Mouse (Mus musculus): Measurements from ENCODE around the gene Prim1. TPM values are rescaled to one million over a fixed set of nuclear protein-coding genes. Genes with fewer than 3 reads are reported as not detected.

Gene Prim1
- polyA plus RNA-seq, 1 experiment from 2014 or later, result 111 TPM

- H3K9ac ChIP-seq (ENCODE audit: low read length), result no peak overlapping the region
- ATAC-seq (ENCODE audit: insufficient number of reproducible peaks, low FRiP score, low TSS enrichment, low read depth) (no peak), DNase-seq (ENCODE audit: low spot score) (no peak)
- peaks cover 10% of the 10 kb centered on the region; the same call in 1 of the 2 replicates for H3K4me1 ChIP-seq (ENCODE audit: control insufficient read depth, insufficient read depth, low read length)
- H3K36me3 ChIP-seq (ENCODE audit: control insufficient read depth, insufficient read depth, low read length), result peaks cover 37% of the 10 kb centered on the region
- 96% methylated on average over 5 of the region's 5 CpGs for WGBS
- H3K27me3 ChIP-seq (ENCODE audit: control insufficient read depth, insufficient read depth, low read length), result no peaks in the 10 kb centered on the region
- H3K4me3 ChIP-seq (ENCODE audit: low read depth, low read length), result no peak overlapping the region
- no peaks in the 10 kb centered on the region for H3K9me3 ChIP-seq (ENCODE audit: control insufficient read depth, low read length)
- no peak overlapping the region for H3K27ac ChIP-seq (replicated peaks; ENCODE audit: low read depth, low read length)
- H3K4me2 ChIP-seq (ENCODE audit: low read depth, severe bottlenecking), result no peak overlapping the region
These were observed 25.3 kb downstream of the Prim1 start for GRCm38 (mm10) chr10:128040293-128040692.

- Histone ChIP-seq H3K4me1 (ENCODE audit: control insufficient read depth, insufficient read depth, low read length) (peaks cover 10% of the 10 kb centered on the region; the same call in 1 of the 2 replicates), H3K27ac (replicated peaks; ENCODE audit: low read depth, low read length) (no peak overlapping the region), H3K4me3 (ENCODE audit: low read depth, low read length) (no peak overlapping the region), H3K4me2 (ENCODE audit: low read depth, severe bottlenecking) (no peak overlapping the region), H3K36me3 (ENCODE audit: control insufficient read depth, insufficient read depth, low read length) (peaks cover 44% of the 10 kb centered on the region), H3K9ac (ENCODE audit: low read length) (no peak overlapping the region), H3K27me3 (ENCODE audit: control insufficient read depth, insufficient read depth, low read length) (no peaks in the 10 kb centered on the region), H3K9me3 (ENCODE audit: control insufficient read depth, low read length) (no peaks in the 10 kb centered on the region)
- WGBS, result 76% methylated on average over 4 of the region's 4 CpGs
- no peak for DNase-seq (ENCODE audit: low spot score)
- ATAC-seq (ENCODE audit: insufficient number of reproducible peaks, low FRiP score, low TSS enrichment, low read depth), result no peak
These were observed 26.7 kb downstream of the Prim1 start for GRCm38 (mm10) chr10:128041636-128042035.

- WGBS, result 96% methylated on average over 3 of the region's 3 CpGs
- H3K4me2 ChIP-seq (ENCODE audit: low read depth, severe bottlenecking), result no peak overlapping the region
- no peaks in the 10 kb centered on the region for H3K27me3 ChIP-seq (ENCODE audit: control insufficient read depth, insufficient read depth, low read length)
- no peaks in the 10 kb centered on the region for H3K9me3 ChIP-seq (ENCODE audit: control insufficient read depth, low read length)
- H3K4me3 ChIP-seq (ENCODE audit: low read depth, low read length), result no peak overlapping the region
- no peak overlapping the region for H3K9ac ChIP-seq (ENCODE audit: low read length)
- no peak for ATAC-seq (ENCODE audit: insufficient number of reproducible peaks, low FRiP score, low TSS enrichment, low read depth)
- H3K4me1 ChIP-seq (ENCODE audit: control insufficient read depth, insufficient read depth, low read length), result peaks cover 10% of the 10 kb centered on the region; the same call in 1 of the 2 replicates
- no peak overlapping the region for H3K27ac ChIP-seq (replicated peaks; ENCODE audit: low read depth, low read length)
- no peak for DNase-seq (ENCODE audit: low spot score)
- H3K36me3 ChIP-seq (ENCODE audit: control insufficient read depth, insufficient read depth, low read length), result peaks cover 48% of the 10 kb centered on the region
These were observed 27.5 kb downstream of the Prim1 start for GRCm38 (mm10) chr10:128042466-128042865.

GRCm38 (mm10) chr10:128043041-128043835 is 28.3 kb downstream of the Prim1 start:
- no peak overlapping the region for H3K4me3 ChIP-seq (ENCODE audit: low read depth, low read length)
- H3K36me3 ChIP-seq (ENCODE audit: control insufficient read depth, insufficient read depth, low read length), result peaks cover 50% of the 10 kb centered on the region; the same call in 1 of the 2 replicates
- no peak for DNase-seq (ENCODE audit: low spot score)
- no peaks in the 10 kb centered on the region for H3K27me3 ChIP-seq (ENCODE audit: control insufficient read depth, insufficient read depth, low read length)
- peaks cover 7% of the 10 kb centered on the region; the same call in 1 of the 2 replicates for H3K4me1 ChIP-seq (ENCODE audit: control insufficient read depth, insufficient read depth, low read length)
- H3K27ac ChIP-seq (replicated peaks; ENCODE audit: low read depth, low read length), result no peak overlapping the region
- 80% methylated on average over 3 of the region's 3 CpGs for WGBS
- H3K9me3 ChIP-seq (ENCODE audit: control insufficient read depth, low read length), result no peaks in the 10 kb centered on the region
- H3K4me2 ChIP-seq (ENCODE audit: low read depth, severe bottlenecking), result no peak overlapping the region
- ATAC-seq (ENCODE audit: insufficient number of reproducible peaks, low FRiP score, low TSS enrichment, low read depth), result no peak
- 0 out of 2 replicates have a peak overlapping the region, but pooled peaks have one; percentile 8 for H3K9ac ChIP-seq (ENCODE audit: low read length)

- 96% methylated on average over 8 of the region's 8 CpGs for WGBS
- H3K4me3 ChIP-seq (ENCODE audit: low read depth, low read length), result no peak overlapping the region
- H3K27ac ChIP-seq (replicated peaks; ENCODE audit: low read depth, low read length), result no peak overlapping the region
These were observed 33.2 kb downstream of the Prim1 start for GRCm38 (mm10) chr10:128048157-128048556.

GRCm38 (mm10) chr10:128049741-128050140 is 34.8 kb downstream of the Prim1 start:
- ATAC-seq (ENCODE audit: insufficient number of reproducible peaks, low FRiP score, low TSS enrichment, low read depth), result no peak

More at GRCm38 (mm10) chr10:128048157-128048556, 33.2 kb downstream of the Prim1 start:
- no peaks in the 10 kb centered on the region for H3K27me3 ChIP-seq (ENCODE audit: control insufficient read depth, insufficient read depth, low read length)
- H3K4me2 ChIP-seq (ENCODE audit: low read depth, severe bottlenecking), result no peak overlapping the region
- DNase-seq (ENCODE audit: low spot score) (no peak), ATAC-seq (ENCODE audit: insufficient number of reproducible peaks, low FRiP score, low TSS enrichment, low read depth) (no peak)
- H3K36me3 ChIP-seq (ENCODE audit: control insufficient read depth, insufficient read depth, low read length), result peaks cover 32% of the 10 kb centered on the region; the same call in 1 of the 2 replicates
- H3K4me1 ChIP-seq (ENCODE audit: control insufficient read depth, insufficient read depth, low read length), result no peaks in the 10 kb centered on the region
- H3K9ac ChIP-seq (ENCODE audit: low read length), result no peak overlapping the region
- no peaks in the 10 kb centered on the region for H3K9me3 ChIP-seq (ENCODE audit: control insufficient read depth, low read length)

GRCm38 (mm10) chr10:128050355-128050754 is 35.4 kb downstream of the Prim1 start:
- 86% methylated on average over 2 of the region's 2 CpGs for WGBS
- Histone ChIP-seq H3K9me3 (ENCODE audit: control insufficient read depth, low read length) (no peaks in the 10 kb centered on the region), H3K36me3 (ENCODE audit: control insufficient read depth, insufficient read depth, low read length) (peaks cover 25% of the 10 kb centered on the region; the same call in 1 of the 2 replicates), H3K4me3 (ENCODE audit: low read depth, low read length) (no peak overlapping the region), H3K4me2 (ENCODE audit: low read depth, severe bottlenecking) (no peak overlapping the region), H3K27ac (replicated peaks; ENCODE audit: low read depth, low read length) (no peak overlapping the region), H3K4me1 (ENCODE audit: control insufficient read depth, insufficient read depth, low read length) (no peaks in the 10 kb centered on the region), H3K9ac (ENCODE audit: low read length) (no peak overlapping the region), H3K27me3 (ENCODE audit: control insufficient read depth, insufficient read depth, low read length) (no peaks in the 10 kb centered on the region)
- DNase-seq (ENCODE audit: low spot score) (no peak), ATAC-seq (ENCODE audit: insufficient number of reproducible peaks, low FRiP score, low TSS enrichment, low read depth) (no peak)

More at GRCm38 (mm10) chr10:128049741-128050140, 34.8 kb downstream of the Prim1 start:
- Histone ChIP-seq H3K9me3 (ENCODE audit: control insufficient read depth, low read length) (no peaks in the 10 kb centered on the region), H3K36me3 (ENCODE audit: control insufficient read depth, insufficient read depth, low read length) (peaks cover 28% of the 10 kb centered on the region; the same call in 1 of the 2 replicates), H3K27me3 (ENCODE audit: control insufficient read depth, insufficient read depth, low read length) (no peaks in the 10 kb centered on the region), H3K4me1 (ENCODE audit: control insufficient read depth, insufficient read depth, low read length) (no peaks in the 10 kb centered on the region), H3K27ac (replicated peaks; ENCODE audit: low read depth, low read length) (no peak overlapping the region), H3K9ac (ENCODE audit: low read length) (no peak overlapping the region), H3K4me2 (ENCODE audit: low read depth, severe bottlenecking) (no peak overlapping the region), H3K4me3 (ENCODE audit: low read depth, low read length) (no peak overlapping the region)
- DNase-seq (ENCODE audit: low spot score), result no peak
- WGBS, result 95% methylated on average over 2 of the region's 2 CpGs

- Histone ChIP-seq H3K4me3 (ENCODE audit: low read depth, low read length) (no peak overlapping the region), H3K9me3 (ENCODE audit: control insufficient read depth, low read length) (no peaks in the 10 kb centered on the region), H3K36me3 (ENCODE audit: control insufficient read depth, insufficient read depth, low read length) (peaks cover 18% of the 10 kb centered on the region; the same call in 1 of the 2 replicates), H3K27me3 (ENCODE audit: control insufficient read depth, insufficient read depth, low read length) (no peaks in the 10 kb centered on the region), H3K4me1 (ENCODE audit: control insufficient read depth, insufficient read depth, low read length) (no peaks in the 10 kb centered on the region), H3K27ac (replicated peaks; ENCODE audit: low read depth, low read length) (no peak overlapping the region), H3K9ac (ENCODE audit: low read length) (no peak overlapping the region), H3K4me2 (ENCODE audit: low read depth, severe bottlenecking) (no peak overlapping the region)
- ATAC-seq (ENCODE audit: insufficient number of reproducible peaks, low FRiP score, low TSS enrichment, low read depth) (no peak), DNase-seq (ENCODE audit: low spot score) (no peak)
- WGBS, result 94% methylated on average over 5 of the region's 5 CpGs
These were observed 36.6 kb downstream of the Prim1 start for GRCm38 (mm10) chr10:128051589-128051988.
